Mouse (Mus musculus): Measurements from ENCODE around the gene Mcm3. TPM values are rescaled to one million over a fixed set of nuclear protein-coding genes. Genes with fewer than 3 reads are reported as not detected.

Gene Mcm3
- total RNA-seq, 2 experiments from 2014 or later = 1.9 to 2.8 TPM

Other genes starting within 250 kb of the Mcm3 start
- gene Pkhd1, start 202.2 kb downstream of the Mcm3 start, total RNA-seq (2021) = under 1 TPM; 0.05 to 0.07 TPM
- gene Il17a, start 89.4 kb downstream of the Mcm3 start, total RNA-seq (2021) = not detected
- not detected for gene Il17f, start 29.7 kb downstream of the Mcm3 start, total RNA-seq (2021)
- 100 to 1,000 TPM; 110 to 114 TPM for gene Paqr8, start 70.3 kb upstream of the Mcm3 start, total RNA-seq (2021)
- under 1 TPM; 0.61 to 0.93 TPM for gene Efhc1, start 131.3 kb upstream of the Mcm3 start, total RNA-seq (2021)

All from left cerebral cortex, adult 18-20 months (tissue).